Mouse (Mus musculus) megakaryocyte, embryonic 14.5 days (primary cell): ENCODE data around the gene Rimbp3. TPM values are rescaled to one million over a fixed set of nuclear protein-coding genes. Genes with fewer than 3 reads are reported as not detected.
A peak's percentile ranks its signal among the peaks of the same experiment; 100 is the strongest.
"Not testable (repeated sequence)": the region's sequence is repeated elsewhere in the genome, so short reads cannot be mapped to it uniquely, and the experiment has no call there.

Experiments used
- H3K27me3 ChIP-seq: replicated peaks from 2 replicates; pipeline ENCODE3; 2012; ENCODE audit warnings: inconsistent platforms
- H3K36me3 ChIP-seq: replicated peaks from 2 replicates; pipeline ENCODE3; 2012; ENCODE audit warnings: low read length, inconsistent platforms, mixed read lengths
- H3K4me1 ChIP-seq: 2 replicates; pipeline ENCODE4 v1.6.1; 2012; ENCODE audit warnings: inconsistent platforms
- H3K4me3 ChIP-seq: replicated peaks from 2 replicates; pipeline ENCODE3; 2012; ENCODE audit warnings: moderate library complexity, mild to moderate bottlenecking, inconsistent platforms
- H3K9me3 ChIP-seq: 2 replicates; pipeline ENCODE4 v1.6.1; 2012; ENCODE audit warnings: inconsistent platforms
- FLI1 ChIP-seq: IDR thresholded peaks from 2 replicates; pipeline ENCODE4 v1.6.1; 2012; ENCODE audit warnings: low read length, inconsistent platforms, mixed read lengths
- GATA1 ChIP-seq: IDR thresholded peaks from 3 replicates; pipeline ENCODE4 v1.6.1; 2012; ENCODE audit warnings: mixed read lengths, low read length, inconsistent platforms, borderline replicate concordance
- polyA plus RNA-seq: library from polyadenylated mRNA; stranded (reverse); fragments of >175 nt; gene quantifications from 2 replicates; pipeline ENCODE4 v1.2.3, GENCODE M21; 2012; ENCODE audit warnings: low replicate concordance; ENCODE audit not compliant: insufficient read depth

The Rimbp3 gene
- polyA plus RNA-seq, 1 experiment: 0.32 TPM

DNA sequence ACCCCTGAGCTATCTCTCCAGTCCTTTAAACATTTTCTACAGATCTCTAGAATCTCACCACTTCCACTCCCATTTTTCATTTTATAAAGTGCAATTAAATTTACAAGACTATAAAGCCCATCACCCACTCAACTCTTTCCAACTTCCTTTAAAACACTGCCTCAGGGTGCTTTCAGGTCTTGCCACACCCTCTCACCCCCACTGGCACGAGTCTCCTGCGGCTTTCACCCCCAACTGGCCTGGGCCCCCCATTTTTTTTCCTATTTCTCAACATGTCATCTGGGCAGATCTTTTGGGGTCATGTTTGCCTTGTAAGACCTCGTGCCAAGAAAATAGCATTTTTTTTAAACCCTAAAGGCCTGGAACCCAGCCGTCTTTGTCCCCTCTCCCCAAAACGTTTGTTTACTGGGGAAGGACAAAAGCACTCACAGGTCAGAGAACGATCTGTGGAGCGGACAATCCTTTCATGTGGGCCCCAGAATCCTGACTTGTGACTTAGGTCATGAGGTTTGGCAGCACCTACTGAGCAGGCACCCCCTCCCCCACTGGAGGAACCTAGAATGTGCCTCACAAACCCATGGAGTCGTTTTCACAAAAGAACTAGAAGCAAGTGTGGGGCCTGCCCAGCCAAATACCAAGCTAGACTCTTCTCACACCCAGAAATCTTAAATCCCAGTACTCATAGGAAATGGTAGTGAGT is 8.7 kb downstream of the Rimbp3 start:
- Histone ChIP-seq H3K4me1 (peaks cover 13% of the 10 kb centered on the region), H3K9me3 (no peaks in the 10 kb centered on the region), H3K36me3 (no peaks in the 10 kb centered on the region), H3K27me3 (peaks cover 17% of the 10 kb centered on the region), H3K4me3 (no peak overlapping the region)
- TF ChIP-seq GATA1: no peak
- no peak for TF ChIP-seq FLI1

DNA sequence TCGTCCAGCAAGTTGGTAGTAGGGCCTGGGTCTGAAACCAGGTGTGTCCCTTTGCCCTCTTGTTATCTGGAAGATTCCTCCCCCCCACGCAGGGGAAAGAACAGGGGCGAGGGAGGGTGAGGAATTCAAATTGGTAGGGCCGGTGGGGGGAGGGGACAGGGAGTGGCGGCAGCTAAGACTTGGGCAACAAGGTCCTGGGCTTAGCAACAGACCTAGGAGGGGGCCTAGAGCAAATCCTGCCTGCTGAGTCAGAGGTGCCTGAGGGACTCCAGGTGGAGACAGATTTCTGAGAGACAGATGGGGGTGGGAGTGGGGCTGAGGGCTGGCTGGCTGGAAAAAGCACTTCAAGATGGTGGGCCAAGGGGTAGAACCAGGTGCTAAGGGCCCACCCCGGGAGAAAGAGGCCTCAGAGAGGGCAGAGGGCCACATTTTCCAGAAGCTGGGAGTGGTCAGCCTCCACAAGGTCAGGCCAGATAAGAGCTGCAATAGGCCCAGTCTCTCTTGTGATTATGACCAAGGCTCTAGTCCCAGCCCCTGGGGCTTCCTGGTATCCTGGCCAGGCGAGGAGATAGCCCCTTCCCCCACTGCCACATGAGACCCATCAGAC is 11.8 kb downstream of the Rimbp3 start:
- Histone ChIP-seq H3K36me3 (no peaks in the 10 kb centered on the region), H3K27me3 (peaks cover 3% of the 10 kb centered on the region), H3K9me3 (no peaks in the 10 kb centered on the region), H3K4me1 (peaks cover 14% of the 10 kb centered on the region), H3K4me3 (no peak overlapping the region)
- TF ChIP-seq GATA1: no peak

- H3K4me1 ChIP-seq: peaks cover 26% of the 10 kb centered on the region
- H3K27me3 ChIP-seq: peaks cover 3% of the 10 kb centered on the region
- H3K4me3 ChIP-seq: no peak overlapping the region
- no peaks in the 10 kb centered on the region for H3K9me3 ChIP-seq
- TF ChIP-seq GATA1 (no peak), FLI1 (no peak)
- no peaks in the 10 kb centered on the region for H3K36me3 ChIP-seq
These were observed 13.8 kb downstream of the Rimbp3 start for GRCm38 (mm10) chr16:17222197-17222596.

DNA sequence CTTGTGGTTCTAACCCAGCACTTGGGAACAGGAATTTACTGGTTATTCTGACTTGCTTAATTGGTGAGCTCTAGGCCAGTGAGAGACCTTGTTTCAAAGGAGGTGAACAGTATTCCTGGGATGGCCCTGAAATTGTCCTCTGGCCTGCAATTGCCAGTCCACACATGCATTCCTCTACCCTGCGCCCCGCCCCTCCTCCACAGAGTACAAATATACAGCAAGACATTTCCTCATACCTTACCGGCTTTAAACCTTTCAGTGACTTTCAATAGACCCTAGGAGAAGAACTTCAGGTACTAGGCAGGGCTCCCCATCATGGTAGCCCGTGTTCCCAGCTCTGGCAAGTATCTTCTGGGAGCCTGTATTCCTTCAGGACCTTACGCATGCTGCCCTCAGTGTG is 17.2 kb downstream of the Rimbp3 start:
- H3K4me3 ChIP-seq: no peak overlapping the region
- no peaks in the 10 kb centered on the region for H3K36me3 ChIP-seq
- peaks cover 2% of the 10 kb centered on the region for H3K27me3 ChIP-seq
- H3K9me3 ChIP-seq: peaks cover 15% of the 10 kb centered on the region
- peaks cover 17% of the 10 kb centered on the region for H3K4me1 ChIP-seq
- TF ChIP-seq FLI1: no peak
- no peak for TF ChIP-seq GATA1

- Histone ChIP-seq H3K4me3 (no peak overlapping the region), H3K9me3 (peaks cover 15% of the 10 kb centered on the region), H3K27me3 (peaks cover 2% of the 10 kb centered on the region), H3K4me1 (peaks cover 13% of the 10 kb centered on the region), H3K36me3 (no peaks in the 10 kb centered on the region)
- TF ChIP-seq GATA1 (no peak), FLI1 (no peak)
These were observed 18.1 kb downstream of the Rimbp3 start for GRCm38 (mm10) chr16:17226496-17226895.

DNA sequence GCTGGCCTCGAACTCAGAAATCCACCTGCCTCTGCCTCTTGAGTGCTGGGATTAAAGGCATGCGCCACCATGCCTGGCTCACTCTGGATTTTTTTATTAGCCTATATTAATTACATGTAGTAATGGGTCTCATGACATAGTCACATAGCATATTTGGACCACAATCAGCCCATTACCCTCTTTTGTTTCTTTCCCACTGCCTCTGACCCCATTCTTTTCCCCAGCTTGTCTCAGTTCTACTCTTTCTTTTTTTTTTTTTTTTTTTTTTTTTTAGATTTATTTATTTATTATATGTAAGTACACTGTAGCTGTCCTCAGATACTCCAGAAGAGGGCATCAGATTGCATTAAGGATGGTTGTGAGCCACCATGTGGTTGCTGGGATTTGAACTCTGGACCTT is 23.1 kb downstream of the Rimbp3 start:
- H3K4me3 ChIP-seq, H3K27me3 ChIP-seq, H3K36me3 ChIP-seq: not testable (repeated sequence)
- H3K9me3 ChIP-seq: peaks cover 15% of the 10 kb centered on the region
- H3K4me1 ChIP-seq: peaks cover 32% of the 10 kb centered on the region

GRCm38 (mm10) chr16:17232794-17233701 is 24.6 kb downstream of the Rimbp3 start, which contains the start of gene Hic2:
Gene Hic2, plus strand, starts transcription at chr16:17233572.
- peaks cover 41% of the 10 kb centered on the region for H3K4me1 ChIP-seq
- H3K4me3 ChIP-seq: peak within 1 kb of the TSS; percentile 95
- TF ChIP-seq GATA1 (no peak), FLI1 (no peak)
- H3K9me3 ChIP-seq: peaks cover 15% of the 10 kb centered on the region
- peaks cover 2% of the 10 kb centered on the region for H3K27me3 ChIP-seq
- no peaks in the 10 kb centered on the region for H3K36me3 ChIP-seq

- peak overlapping the region; percentile 95 for H3K4me3 ChIP-seq
- TF ChIP-seq GATA1 (no peak), FLI1 (no peak)
- peaks cover 2% of the 10 kb centered on the region for H3K27me3 ChIP-seq
- peaks cover 15% of the 10 kb centered on the region for H3K9me3 ChIP-seq
- H3K36me3 ChIP-seq: no peaks in the 10 kb centered on the region
- peaks cover 49% of the 10 kb centered on the region for H3K4me1 ChIP-seq
These were observed 25.5 kb downstream of the Rimbp3 start for GRCm38 (mm10) chr16:17233702-17234498.

DNA sequence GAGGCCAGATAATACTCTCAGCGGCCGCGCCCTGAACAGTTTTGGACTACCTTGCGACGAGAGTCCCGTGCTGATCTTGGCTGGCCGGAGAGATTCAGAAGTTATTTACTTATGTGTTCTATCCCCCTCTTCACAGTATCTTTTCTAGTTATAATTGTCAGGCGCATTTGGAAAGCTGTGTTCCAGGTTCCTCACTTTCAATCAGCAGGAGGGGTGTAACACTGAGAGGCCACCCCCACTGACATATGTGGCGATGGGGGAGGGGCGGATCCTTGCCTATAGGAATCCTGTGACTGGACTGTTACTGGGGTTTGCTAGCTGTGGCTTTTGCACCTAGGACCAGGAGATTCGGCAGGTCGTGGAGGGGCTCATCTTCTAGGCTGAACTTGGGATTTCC is 26.1 kb downstream of the Rimbp3 start:
- no peaks in the 10 kb centered on the region for H3K36me3 ChIP-seq
- peak overlapping the region; percentile 95 for H3K4me3 ChIP-seq
- TF ChIP-seq FLI1 (no peak), GATA1 (no peak)
- H3K27me3 ChIP-seq: no peaks in the 10 kb centered on the region
- H3K9me3 ChIP-seq: peaks cover 9% of the 10 kb centered on the region
- peaks cover 55% of the 10 kb centered on the region for H3K4me1 ChIP-seq
